Mouse (Mus musculus) layer of hippocampus, postnatal 25 days (tissue): ENCODE measurements around the gene Lrat. TPM values are rescaled to one million over a fixed set of nuclear protein-coding genes. Genes with fewer than 3 reads are reported as not detected.

Experiments used
- DNase-seq, 2 experiments: peaks; one replicate each; pipeline ENCODE4 v3.0.0; 2022; ENCODE audit warnings: mixed read lengths in 2 of 2, low spot score in 1 of 2; ENCODE audit errors: extremely low spot score in 1 of 2
- total RNA-seq, 2 experiments: library from RNA; stranded (reverse); gene quantifications; 2 replicates each; pipeline ENCODE4 v1.2.3; 2021

Lrat gene
- total RNA-seq = not detected

GRCm38 (mm10) chr3:82903613-82904205 lies at the start of gene Lrat:
TSS of gene Lrat (minus strand) at chr3:82903973.
- DNase-seq = no peak

GRCm38 (mm10) chr3:82952173-82952962 lies 48.6 kb upstream of the Lrat start:
- DNase-seq = no peak

DNA sequence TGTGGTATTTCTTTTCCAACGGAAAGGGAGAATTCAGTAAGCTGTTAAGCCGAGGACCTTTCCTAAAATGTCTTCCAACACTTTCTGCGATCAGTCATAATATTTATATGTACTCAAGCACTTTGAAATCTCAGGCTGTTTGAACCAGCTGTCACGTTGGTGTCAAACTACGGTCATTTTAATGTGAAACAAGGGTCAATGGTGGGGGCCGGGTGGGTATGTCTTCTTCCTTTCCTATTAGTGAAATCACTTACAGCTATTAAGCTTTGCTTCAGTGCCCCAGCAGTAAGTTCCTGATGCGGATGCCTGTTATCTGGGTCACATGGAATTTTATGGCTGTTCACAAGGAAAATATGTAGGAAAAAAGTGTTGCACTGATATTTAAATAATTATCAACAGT lies 46.9 kb upstream of the Lrat start:
- DNase-seq = no peak

- DNase-seq = no peak
These were observed 46.4 kb upstream of the Lrat start for GRCm38 (mm10) chr3:82950208-82950607.

DNA sequence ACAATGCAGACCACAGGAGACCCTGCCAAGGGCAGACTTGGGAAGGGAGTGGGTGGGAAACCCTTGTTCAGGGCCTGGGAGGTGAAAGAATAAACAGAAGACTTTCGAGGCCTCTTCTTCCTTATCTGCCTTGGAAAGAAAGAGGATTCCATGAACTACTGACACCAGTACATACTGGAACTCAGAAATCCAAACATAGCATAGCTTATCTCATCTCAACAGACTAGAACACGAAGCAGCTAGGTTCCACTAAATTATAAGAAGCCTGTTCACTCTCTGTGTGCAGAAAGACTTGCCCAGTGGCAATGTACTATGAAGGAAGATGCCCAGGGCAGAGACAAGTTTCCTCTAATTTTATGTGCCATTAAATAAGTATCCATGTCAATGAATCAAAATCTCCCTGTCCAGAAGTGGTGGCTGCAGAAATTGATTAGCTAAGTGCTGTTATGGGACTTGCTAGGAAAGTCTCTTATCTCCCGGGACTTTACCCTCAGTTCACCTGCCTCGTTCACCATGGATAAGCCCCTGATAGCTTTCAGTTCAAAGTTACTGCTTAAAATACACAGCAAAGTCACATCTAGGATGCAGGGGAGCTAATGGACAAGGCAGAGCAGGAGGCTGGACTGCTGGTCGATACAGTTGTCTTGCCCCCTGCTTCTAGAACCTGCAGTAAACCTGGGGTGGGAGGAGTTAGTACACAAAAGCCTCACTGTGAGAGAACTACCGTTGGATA lies 42.8 kb upstream of the Lrat start:
- DNase-seq = no peak

- DNase-seq = no peak
These were observed 24.1 kb upstream of the Lrat start for GRCm38 (mm10) chr3:82927917-82928316.

DNA sequence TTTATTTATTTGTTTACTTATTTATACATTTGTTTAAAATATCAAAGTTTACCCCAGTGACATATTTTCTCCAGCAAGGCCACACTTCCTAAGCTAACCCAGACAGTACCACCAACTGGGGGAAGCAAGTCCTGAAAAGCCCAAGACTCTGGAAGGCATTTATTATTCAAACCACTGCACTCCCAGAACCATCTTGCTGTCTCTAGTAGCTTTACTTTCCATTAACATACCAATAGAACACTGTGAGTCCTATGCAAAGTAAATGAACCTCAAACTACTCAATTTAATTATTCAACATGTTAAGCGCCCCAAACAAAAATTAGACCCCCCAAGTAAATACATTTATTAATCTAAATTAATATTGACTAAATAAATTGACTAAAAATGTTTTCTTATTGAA lies 11.9 kb upstream of the Lrat start:
- DNase-seq = no peak

DNA sequence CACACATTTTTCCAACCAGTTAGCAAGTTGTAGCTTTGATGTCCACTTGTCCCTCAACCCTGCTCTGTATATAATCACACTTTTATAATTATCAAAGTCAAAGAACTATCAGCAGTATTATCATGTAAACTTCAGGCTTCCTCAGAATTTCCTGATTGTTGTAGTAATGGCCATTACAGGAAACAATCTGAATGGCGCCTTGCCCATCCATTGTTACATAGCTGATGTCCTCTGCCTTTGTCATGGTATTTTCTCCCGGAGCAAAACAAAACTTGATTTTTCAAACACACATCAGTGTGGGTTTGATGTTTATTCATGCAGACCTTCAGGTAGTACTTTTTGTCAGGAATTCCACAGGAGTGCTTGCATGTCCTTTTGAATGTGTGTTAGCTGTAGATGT lies 4.9 kb upstream of the Lrat start:
- no peak for DNase-seq

DNA sequence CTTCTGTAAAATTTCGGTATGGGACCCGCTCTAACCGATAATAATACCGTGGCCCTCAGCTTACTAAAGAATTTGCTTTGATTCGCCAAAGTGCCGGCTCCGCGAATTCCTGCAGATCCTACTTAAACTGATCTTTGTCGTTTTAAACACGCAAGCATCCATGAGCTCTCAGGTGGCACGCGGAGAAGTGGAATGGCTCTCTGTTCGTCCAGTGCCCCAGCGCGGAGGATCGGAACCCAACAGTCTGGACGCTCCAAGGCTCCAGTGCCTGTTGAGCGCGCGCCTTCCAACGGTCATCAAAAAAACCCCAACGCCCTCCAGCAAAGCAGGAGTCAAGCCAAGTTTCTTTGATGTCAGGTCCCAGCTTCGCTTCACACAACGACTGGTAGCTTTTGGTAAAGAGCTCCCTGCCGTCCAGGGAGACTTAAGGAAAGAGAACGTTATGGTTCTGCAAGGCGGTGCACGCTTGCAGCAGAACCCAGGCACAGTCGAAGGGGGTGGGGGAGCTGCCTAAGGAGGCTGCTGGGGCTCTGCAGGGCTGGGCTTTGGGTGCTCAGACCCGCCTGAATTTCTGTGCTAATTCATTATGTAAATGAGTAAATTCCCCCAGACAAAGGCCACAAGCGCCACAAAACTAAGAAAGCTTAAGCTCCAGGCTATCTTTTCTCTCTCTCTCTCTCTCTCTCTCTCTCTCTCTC lies 587 bp upstream of the Lrat start:
- no peak for DNase-seq

DNA sequence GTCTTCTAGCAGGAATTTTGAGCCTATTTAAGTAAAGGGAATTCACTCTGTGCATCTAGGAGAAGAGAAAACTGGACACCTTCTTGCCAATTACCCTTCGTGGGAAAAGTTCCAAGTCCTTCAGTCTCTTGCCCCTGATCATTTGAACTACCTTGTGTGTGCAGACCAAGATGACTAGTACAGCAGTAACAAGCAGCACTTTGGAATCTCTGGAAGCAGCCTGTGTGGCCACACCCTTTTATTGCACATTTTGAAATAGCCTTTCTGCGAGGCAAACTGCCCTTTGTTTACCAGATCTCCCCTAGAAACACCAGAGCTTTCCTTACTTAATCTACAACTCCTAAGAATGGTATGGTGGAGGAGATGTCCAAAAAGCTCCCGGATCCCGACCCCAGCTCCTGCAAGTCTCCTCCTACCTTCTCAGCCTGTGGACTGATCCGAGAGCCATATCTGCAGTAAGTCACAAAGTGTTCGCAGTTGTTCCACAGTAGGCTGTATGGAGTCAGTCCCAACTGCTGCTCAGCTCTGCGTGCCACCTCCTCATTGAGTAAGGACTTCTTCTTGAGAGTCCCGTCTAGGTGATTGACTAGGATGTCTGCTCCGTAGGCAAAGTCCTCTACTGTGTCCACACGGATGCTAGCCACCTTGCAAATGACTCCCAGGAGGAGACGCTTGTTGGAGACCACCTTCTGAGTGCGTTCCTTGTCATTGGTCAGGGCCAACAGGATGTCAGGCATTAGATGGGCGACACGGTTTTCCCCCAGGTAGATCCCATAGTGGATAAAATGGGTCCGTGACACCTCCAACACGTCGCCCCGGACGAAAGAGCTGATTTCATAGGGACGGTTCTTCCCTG lies 788 bp downstream of the Lrat start:
- peak in 1 of 2 experiments; percentile 6 for DNase-seq

- no peak for DNase-seq
These were observed 14.9 kb downstream of the Lrat start for GRCm38 (mm10) chr3:82888842-82889241.

- no peak for DNase-seq
These were observed 26.5 kb downstream of the Lrat start for GRCm38 (mm10) chr3:82877258-82877657.

DNA sequence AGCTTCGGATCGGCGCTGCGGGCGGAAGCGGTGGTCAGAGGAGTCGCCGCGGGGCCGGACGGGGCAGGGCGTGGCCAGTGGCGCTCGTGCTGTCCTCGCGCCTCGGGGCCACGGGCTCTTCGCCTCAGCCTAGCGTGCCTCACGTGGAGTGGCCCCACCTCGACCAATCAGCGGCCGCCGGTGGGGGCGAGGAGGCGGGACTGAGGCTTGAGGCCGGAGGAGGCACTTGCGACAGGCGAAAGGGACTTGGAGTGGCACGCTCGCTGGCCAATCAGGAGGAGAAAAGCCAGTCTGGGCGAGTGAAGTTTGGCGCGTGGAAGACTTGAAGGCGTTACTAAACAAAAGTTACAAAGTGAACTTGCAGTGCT lies 27.4 kb downstream of the Lrat start, which contains the start of gene Rbm46:
Rbm46 (minus strand) TSS at position 112 of the 368 bp plus-strand sequence.
- peak; percentile 44 to 65 for DNase-seq

DNA sequence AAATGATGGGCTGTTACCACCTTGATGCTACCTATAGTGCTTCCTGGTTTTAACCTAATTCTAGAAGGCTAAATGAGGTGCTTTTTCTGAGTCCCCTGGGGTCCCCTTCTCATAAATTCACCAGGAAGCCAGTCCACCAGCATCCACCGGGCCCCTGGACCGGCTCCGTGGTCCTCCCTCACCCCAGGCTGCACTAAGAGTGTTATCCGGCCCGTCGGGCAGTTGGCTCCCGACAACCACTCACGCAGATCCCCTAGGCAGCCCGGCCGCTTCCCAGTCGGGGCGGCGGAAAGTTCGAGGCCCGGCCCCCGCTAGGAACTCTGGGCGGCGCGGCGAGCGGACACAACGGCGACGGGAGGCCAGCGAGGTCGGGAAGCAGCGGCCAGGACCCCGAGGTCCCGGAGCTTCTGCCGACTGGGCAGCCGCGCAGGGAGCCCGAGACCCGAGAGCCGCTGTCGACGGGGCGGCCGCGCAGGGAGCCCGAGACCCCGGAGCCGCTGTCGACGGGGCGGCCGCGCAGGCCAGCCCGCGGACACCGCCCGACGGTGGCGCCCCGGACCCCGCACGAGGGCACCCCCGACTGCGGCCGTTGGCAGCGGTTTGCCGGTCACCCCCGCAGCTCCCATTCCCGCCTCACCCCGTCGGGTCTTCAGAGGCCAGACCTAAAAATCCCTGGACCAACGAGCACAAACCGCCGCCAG lies 28.0 kb downstream of the Lrat start:
- no peak for DNase-seq

GRCm38 (mm10) chr3:82857414-82858077 lies 46.2 kb downstream of the Lrat start:
- DNase-seq = peak in 1 of 2 experiments; percentile 72
